Mouse (Mus musculus) mesoderm, embryonic 11.5 days (tissue): ENCODE data around the gene Trappc11.
A peak's percentile ranks its signal among the peaks of the same experiment; 100 is the strongest.

Source experiments
- DNase-seq: peaks from one replicate; pipeline ENCODE4 v3.0.0-alpha.2; 2012; ENCODE audit warnings: low read depth, low spot score

Trappc11 gene

DNA sequence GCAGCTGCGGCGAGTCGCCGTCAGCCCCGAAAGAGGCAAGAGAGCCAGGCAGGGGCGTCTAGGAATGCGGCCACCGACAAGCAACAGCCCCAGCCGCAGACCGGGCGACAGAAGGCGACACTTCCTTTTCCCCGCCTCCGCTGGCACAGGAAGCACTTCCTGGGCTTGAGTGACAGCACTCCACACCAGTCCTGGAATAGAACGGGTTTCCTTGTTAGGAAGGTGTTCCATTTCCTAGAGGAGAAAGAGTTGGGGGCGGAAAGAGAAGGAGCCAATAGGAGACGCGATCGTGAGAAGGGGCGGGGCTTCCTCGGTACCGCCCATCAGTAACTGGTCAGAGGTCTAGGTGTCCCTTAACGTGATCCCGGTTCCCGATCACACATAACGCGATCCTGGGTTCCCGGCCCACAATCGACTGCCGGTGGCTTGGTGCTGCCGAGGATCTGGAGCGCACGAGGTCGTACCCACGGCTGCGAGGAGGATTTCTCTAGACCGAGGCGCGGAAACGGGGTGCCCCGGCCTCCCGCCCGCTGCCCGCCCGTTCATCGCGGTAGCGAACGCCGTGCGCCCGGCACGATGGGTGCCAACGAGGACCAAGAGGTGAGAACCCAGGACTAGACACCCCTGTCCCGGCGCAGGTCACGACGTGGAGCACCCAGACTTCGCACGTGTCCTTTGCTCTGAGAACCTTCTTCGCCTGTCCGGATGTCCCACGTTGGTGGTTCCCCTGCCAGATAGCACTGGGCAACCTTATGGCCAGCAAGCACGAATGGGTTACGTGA lies at the start of gene Trappc11, which contains the start of gene Rwdd4a:
TSS of gene Trappc11 (minus strand) at position 127 of the 782 bp plus-strand sequence.
TSS of gene Rwdd4a (plus strand) at position 321 of the 782 bp plus-strand sequence.
- DNase-seq, result peak; percentile 98

- no peak for DNase-seq
Observed at GRCm38 (mm10) chr8:47581454-47581853, 48.2 kb upstream of the Trappc11 start.

GRCm38 (mm10) chr8:47573482-47573881 lies 40.2 kb upstream of the Trappc11 start:
- DNase-seq, result no peak

DNA sequence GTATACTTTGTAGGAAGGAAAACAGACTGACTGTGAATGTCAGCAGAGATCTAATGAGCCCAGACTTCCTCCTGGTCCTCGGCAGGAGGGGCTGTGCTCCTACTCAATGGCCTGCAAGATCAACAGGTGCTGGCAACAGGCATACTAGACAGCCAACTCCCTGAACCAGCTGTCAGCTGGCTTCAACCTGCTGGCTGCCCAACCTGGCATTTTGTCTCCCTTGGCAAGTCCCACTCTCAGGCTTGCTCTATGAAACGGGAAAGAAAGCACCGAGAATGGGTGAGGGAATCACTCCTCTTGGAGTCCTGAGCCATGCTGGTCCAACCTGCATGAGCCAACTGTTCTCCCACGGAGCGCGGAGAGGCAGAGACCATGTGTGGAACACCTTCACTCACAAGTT lies 36.9 kb upstream of the Trappc11 start:
- no peak for DNase-seq

DNA sequence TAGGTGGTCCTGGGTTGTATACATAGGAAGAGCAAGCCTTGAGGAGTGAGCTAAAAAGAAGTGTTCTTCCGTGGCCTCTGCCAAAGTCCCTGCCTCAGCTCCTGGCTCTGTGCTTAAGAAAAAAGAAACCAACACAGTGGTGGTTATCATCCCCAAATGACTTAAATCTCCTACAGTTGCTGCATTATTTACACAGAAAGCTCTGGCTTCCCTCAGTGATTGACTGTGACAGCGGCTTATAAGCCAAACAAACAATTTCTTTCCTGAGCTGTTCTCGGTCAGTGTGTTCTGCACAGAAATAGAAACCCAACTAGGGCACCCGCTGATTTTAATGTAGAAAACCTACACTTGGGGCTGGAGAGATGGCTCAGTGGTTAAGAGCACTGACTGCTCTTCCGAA lies 34.8 kb upstream of the Trappc11 start:
- DNase-seq, result no peak

DNA sequence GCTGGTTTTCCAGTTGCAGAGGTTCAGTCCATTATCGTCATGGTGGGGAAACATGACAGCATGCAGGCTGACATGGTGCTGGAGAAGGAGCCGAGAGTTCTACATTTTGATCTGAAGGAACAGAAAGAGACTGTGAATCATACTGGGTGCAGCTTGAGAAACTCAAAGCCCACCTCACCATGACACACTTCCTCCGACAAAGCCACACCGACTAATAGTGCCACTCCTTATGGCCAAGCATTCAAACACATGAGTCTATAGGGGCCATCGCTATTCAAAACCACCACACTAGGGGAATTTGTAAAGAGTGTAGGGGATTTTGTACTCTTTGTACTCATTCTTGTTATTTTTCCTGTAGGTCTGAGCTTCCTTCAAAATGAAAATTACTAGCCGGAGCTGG lies 33.3 kb upstream of the Trappc11 start:
- DNase-seq, result no peak

DNA sequence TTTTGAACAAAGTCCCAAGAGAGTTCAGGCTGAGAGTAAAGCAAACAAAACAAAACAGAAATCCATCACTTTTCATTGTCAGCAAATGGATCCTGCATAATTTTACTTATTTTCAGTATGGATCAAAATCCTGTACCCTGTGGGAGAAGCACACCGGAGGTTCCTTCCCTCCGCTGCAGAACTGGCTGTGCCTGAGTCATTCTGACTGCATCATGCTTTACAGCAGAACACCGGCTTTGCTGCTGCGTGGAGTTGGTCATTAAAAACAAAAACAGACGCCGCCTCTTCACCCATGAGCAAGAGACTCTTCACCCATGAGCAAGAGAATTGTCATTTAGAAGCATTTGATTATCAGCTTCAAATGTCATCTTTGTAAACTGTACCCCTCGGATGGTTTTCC lies 27.5 kb upstream of the Trappc11 start:
- no peak for DNase-seq

DNA sequence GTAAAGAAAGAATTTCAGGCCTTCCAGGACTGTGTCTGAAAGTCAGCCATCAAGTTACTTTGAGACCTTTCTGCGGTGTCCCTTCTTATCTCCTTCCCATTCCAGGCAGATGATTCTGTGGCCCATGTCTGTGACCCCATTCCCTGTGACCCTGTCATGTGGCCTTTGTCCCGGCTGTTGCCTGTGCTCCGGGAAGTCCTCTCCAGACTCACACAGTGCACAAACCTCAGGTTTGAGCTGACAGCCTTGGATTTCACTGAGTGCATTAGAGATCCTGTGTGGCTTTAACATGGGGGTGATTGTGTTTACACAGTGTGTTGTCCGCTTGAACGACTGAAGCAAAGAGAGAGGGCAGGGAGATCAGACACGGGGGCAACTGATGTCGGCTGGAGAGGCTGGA lies 25.0 kb upstream of the Trappc11 start:
- DNase-seq, result no peak

DNA sequence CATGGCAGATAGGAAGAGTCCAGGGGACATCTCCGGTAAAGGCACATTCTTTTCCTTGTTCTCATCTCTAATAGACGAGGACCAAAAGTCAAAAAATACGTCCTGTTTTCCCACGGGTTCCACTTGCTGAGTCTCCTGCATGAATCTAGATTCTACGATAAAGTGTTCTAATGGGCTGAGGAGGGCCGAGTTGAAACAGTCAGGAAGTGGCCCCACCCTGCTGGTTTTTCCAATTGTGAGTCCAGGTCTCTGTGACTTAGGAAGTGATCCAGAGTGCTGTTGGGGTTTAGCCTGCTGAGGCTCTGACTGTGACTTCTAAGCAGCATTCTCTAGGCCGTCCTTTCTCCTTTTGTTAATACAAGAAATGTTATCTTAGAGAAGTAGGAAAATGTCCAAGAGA lies 23.2 kb upstream of the Trappc11 start:
- no peak for DNase-seq

GRCm38 (mm10) chr8:47553613-47554012 lies 20.3 kb upstream of the Trappc11 start:
- no peak for DNase-seq

DNA sequence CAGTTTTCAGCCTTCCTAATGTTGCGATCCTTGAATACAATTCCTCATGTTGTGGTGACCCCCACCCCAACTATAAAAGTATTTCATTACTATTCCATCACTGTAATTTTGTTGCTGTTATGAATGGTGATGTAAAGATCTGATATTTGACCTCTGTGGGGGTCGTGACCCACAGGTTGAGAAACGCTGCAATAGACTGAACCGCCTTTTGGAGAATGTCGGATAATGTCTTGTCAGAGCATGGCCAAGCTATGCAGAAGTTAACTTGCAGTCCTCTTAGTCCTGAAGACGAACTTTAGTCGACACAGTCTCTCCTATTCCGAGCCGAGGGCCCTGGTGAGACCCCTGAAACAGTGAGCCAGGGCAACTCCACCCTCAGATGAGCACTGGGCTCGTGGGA lies 13.8 kb upstream of the Trappc11 start:
- DNase-seq, result no peak

DNA sequence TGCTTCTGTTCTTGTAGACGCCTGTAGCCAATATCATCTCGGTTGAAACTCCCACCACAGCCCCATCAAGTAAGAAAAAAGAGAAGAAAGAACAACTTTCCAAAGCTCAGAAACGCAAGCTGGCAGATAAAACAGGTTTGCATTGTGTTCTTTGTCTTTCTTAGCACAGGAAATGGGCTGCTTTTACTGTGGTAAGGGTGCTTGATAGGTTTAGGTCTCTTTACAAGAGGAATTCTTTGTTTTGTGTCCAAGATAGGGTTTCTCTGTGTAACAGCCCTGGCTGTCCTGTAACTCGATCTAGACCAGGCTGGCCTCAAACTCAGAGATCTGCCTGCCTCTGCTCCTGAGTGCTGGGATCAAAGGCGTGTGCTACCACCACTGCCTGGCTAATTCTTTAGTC lies 10.8 kb upstream of the Trappc11 start:
- no peak for DNase-seq

DNA sequence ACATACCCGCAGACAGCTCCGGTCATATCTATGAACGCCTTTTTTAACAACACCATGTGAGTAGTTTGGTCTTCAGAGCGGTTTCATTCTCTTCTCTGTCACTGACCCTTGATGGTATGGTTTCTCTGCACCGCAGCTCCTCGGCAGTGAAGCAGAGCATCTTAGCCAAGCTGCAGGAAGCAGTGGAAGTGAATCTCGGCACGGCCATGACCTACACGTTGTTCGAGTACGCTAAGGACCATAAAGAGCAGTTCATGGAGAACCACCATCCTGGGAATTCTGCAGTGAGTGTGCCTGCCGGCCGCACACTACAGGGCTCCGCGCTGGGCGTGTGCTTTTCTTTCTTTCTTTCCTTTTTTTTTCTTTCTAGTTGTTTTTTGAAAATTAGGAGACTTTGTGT lies 9.5 kb upstream of the Trappc11 start:
- no peak for DNase-seq

DNA sequence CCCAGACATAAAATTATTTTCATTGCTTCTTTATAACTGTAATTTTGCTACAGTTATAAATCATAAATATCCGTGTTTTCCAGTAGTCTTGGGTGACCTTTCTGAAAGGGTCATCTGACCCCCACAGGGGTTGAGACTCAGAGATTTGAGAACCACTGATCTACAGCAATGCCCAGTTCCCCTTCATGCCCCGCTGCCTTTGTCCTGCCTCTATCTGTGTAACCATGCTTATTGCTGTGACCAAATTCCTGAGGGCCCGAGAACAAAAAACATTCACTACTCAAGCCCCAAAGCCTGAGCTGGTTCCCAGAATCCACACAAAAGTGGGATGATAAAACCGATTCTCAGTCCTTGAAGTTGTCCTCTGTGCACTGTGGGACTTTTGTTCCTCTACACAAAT lies 5.1 kb upstream of the Trappc11 start:
- no peak for DNase-seq

DNA sequence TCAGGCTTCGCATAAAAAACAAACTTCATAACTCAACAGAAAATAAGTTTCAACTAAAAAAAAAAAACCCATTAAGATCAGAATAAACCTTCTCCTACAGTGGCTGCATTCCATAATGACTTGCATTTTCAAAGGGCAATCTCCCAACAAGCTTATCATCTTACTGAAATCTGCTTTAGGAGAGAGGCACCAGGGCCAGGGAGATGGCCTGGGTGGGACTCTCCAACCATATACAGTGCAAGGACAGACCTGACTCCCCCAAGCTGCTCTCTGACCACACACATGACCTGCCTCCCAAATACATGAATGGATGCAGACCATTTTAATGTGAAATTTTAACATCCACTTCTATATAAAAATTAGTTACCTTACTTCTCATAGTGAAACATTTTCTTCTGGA lies 5.2 kb downstream of the Trappc11 start:
- no peak for DNase-seq

DNA sequence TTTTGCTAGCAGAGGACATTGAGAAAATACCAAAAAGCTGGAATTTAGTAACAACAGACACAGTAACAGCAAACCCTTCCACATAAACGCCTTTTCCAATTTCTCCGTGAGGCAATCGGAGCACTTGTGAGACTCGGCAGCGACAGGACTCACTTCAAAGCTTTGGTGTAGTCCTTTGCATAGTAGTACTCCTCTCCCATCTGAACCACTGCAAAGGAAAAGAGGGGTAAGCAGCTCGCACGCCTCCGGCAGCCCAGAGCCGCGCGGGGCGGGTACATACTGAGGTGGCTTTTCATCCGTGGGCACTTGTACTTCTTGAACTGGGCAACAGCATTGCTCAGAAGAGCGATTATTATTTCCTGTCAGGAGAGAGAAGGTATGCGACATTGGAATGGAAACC lies 19.7 kb downstream of the Trappc11 start:
- DNase-seq, result no peak

DNA sequence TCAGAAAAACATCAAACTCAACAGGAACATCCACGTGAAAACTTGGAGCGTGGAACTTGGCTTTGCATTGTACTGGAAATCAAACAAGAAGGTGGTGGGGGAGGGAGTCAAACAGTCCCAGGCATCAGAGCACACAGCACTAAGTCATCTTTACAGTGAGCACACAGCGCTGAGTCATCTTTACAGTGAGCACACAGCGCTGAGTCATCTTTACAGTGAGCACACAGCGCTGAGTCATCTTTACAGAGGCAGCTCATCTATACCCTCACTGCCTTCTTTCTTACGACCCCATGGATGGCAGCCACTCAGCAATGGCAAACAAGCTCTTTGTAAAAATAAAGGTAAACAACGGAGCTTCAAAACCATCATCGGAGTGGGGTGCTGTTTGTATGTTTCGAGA lies 22.3 kb downstream of the Trappc11 start:
- DNase-seq, result no peak

GRCm38 (mm10) chr8:47505431-47505830 lies 27.8 kb downstream of the Trappc11 start:
- no peak for DNase-seq

GRCm38 (mm10) chr8:47502546-47502945 lies 30.7 kb downstream of the Trappc11 start:
- DNase-seq, result no peak

DNA sequence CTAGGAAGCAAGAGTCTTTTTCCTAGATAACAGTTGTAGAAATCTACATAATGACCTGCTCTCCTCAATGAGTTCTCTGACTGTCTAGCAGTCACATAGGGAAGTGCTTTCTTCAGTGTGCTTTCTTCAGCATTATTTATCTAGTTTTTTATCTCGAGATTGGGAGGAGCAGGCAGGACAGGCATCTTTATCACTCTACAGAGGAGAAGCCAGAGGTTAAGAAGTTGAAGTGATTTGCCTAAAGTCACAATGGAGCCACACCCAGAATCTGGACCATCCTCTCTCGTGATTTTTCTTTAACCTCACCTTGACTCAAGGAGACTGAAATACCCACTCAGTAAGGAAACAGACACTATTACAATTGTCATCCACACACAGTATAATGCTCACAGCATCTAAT lies 31.3 kb downstream of the Trappc11 start:
- no peak for DNase-seq

DNA sequence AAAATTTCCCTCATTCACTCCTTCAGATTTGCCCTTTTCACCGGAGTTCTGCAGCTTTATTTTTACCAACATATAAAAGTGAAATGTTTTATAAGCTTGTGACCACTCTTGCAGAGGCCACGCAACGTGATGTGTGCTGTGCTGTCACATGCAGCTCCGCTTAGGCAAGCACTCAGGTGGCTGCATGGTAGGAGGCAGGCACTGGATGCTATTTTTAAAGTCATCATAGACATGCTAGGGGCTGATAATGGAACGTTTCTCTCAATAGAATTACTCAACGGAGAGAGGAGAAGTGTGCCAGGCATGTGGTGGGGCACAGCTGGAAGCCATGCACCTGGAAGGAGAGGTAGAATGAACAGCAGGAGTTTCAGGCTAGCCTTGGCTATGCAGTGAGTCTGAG lies 37.8 kb downstream of the Trappc11 start:
- no peak for DNase-seq

- no peak for DNase-seq
Observed at GRCm38 (mm10) chr8:47494602-47495153, 38.6 kb downstream of the Trappc11 start.

DNA sequence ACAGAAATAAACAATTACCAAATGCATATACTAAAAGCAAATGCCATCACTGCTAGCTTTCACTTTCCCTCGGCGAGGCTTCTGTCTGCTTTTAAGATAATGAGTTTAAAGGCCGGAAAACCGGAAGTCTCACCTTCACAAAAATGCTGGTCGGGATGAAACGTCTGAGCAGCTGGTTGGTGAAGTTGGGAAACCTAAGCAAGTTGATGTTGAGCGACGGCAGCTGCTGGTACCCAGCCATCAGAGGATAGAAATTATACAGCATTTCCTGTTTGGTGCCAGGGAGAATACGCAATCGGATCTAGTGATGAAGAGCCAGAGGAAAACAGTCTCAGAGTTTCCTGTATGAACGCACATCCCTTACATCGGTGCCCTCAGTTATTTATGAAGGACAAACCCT lies 40.2 kb downstream of the Trappc11 start:
- no peak for DNase-seq

DNA sequence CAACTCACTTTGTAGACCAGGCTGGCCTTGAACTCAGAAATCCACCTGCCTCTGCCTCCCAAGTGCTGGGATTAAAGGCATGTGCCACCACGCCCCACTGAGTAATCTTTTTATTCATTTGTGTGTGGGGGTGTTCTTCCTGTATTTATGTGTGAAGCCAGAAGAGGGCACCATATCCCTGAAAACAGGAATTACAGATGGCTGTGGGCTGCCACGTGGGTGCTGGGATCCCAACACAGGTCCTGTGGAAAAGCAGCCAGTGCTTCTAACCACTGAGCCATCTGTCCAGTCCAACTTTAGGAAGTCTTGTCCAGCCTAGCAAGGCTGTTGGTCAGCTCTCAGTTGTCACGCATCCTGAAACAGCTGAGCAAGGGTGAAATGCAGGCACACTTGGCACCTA lies 46.0 kb downstream of the Trappc11 start:
- DNase-seq, result no peak
